Mouse (Mus musculus): ENCODE data around the gene Hrct1. TPM values are rescaled to one million over a fixed set of nuclear protein-coding genes. Genes with fewer than 3 reads are reported as not detected.

Hrct1 gene
- total RNA-seq, 2 experiments from 2014 or later, result 0.64 to 0.68 TPM

- DNase-seq (ENCODE audit: low spot score in 2 of 2), result no peak
- intact Hi-C loops (cut with DNase I), result no loop called here
These were observed 577 bp upstream of the Hrct1 start for GRCm38 (mm10) chr4:43726228-43726993.

- no peak for DNase-seq (ENCODE audit: low spot score in 2 of 2)
- intact Hi-C loops (cut with DNase I), result no loop called here
These were observed 959 bp downstream of the Hrct1 start for GRCm38 (mm10) chr4:43727718-43728575.

- intact Hi-C loops (cut with DNase I), result no loop called here
- DNase-seq (ENCODE audit: low spot score in 2 of 2), result no peak
These were observed 1.6 kb downstream of the Hrct1 start for GRCm38 (mm10) chr4:43728576-43728954.

GRCm38 (mm10) chr4:43729126-43729525 lies 2.1 kb downstream of the Hrct1 start:
- intact Hi-C loops (cut with DNase I), result no loop called here
- DNase-seq (ENCODE audit: low spot score in 2 of 2), result no peak

GRCm38 (mm10) chr4:43729794-43730550 lies 3.0 kb downstream of the Hrct1 start, which contains the start of gene Spaar:
TSS of gene Spaar (plus strand) at chr4:43730034.
- intact Hi-C loops (cut with DNase I), result no loop called here
- DNase-seq (ENCODE audit: low spot score in 2 of 2), result no peak

- intact Hi-C loops (cut with DNase I), result no loop called here
- no peak for DNase-seq (ENCODE audit: low spot score in 2 of 2)
These were observed 3.8 kb downstream of the Hrct1 start for GRCm38 (mm10) chr4:43730750-43731297.

GRCm38 (mm10) chr4:43732171-43732570 lies 5.2 kb downstream of the Hrct1 start:
- DNase-seq (ENCODE audit: low spot score in 2 of 2), result no peak
- intact Hi-C loops (cut with DNase I), result no loop called here

GRCm38 (mm10) chr4:43733186-43733585 lies 6.2 kb downstream of the Hrct1 start:
- DNase-seq (ENCODE audit: low spot score in 2 of 2), result no peak
- intact Hi-C loops (cut with DNase I), result no loop called here

GRCm38 (mm10) chr4:43737144-43737543 lies 10.2 kb downstream of the Hrct1 start:
- intact Hi-C loops (cut with DNase I), result no loop called here
- DNase-seq (ENCODE audit: low spot score in 2 of 2), result no peak

- no peak for DNase-seq (ENCODE audit: low spot score in 2 of 2)
These were observed 12.1 kb downstream of the Hrct1 start for GRCm38 (mm10) chr4:43738989-43739674.

GRCm38 (mm10) chr4:43741526-43741925 lies 14.5 kb downstream of the Hrct1 start:
- DNase-seq (ENCODE audit: low spot score in 2 of 2), result no peak
- intact Hi-C loops (cut with DNase I), result loop anchor here (10.0 kb wide), 1 partner anchor 243 kb away; the partner anchor contains the start of gene Ccin

More at GRCm38 (mm10) chr4:43738989-43739674, 12.1 kb downstream of the Hrct1 start:
- intact Hi-C loops (cut with DNase I), result no loop called here

- intact Hi-C loops (cut with DNase I), result loop anchor here (10.0 kb wide), 1 partner anchor 242 kb away; the partner anchor contains the start of gene Ccin
- no peak for DNase-seq (ENCODE audit: low spot score in 2 of 2)
These were observed 15.6 kb downstream of the Hrct1 start for GRCm38 (mm10) chr4:43742637-43743036.

- intact Hi-C loops (cut with DNase I), result loop anchor here (10.0 kb wide), 1 partner anchor 242 kb away; the partner anchor contains the start of gene Ccin
- no peak for DNase-seq (ENCODE audit: low spot score in 2 of 2)
These were observed 16.1 kb downstream of the Hrct1 start for GRCm38 (mm10) chr4:43743099-43743498.

- peak; percentile 64 to 65 for DNase-seq (ENCODE audit: low spot score in 2 of 2)
- intact Hi-C loops (cut with DNase I), result loop anchor here (1.0 to 10.0 kb wide), 2 partner anchors 116 to 240 kb away; partner anchors contain the start of gene Ccin
These were observed 18.2 kb downstream of the Hrct1 start for GRCm38 (mm10) chr4:43745187-43745586.

GRCm38 (mm10) chr4:43757213-43757612 lies 30.2 kb downstream of the Hrct1 start:
- DNase-seq (ENCODE audit: low spot score in 2 of 2), result no peak
- intact Hi-C loops (cut with DNase I), result no loop called here

- intact Hi-C loops (cut with DNase I), result no loop called here
- DNase-seq (ENCODE audit: low spot score in 2 of 2), result peak in 1 of 2 experiments; percentile 25
These were observed 32.8 kb downstream of the Hrct1 start for GRCm38 (mm10) chr4:43759571-43760418.

- intact Hi-C loops (cut with DNase I), result no loop called here
- DNase-seq (ENCODE audit: low spot score in 2 of 2), result peak in 1 of 2 experiments; percentile 43
These were observed 33.5 kb downstream of the Hrct1 start for GRCm38 (mm10) chr4:43760460-43760859.

GRCm38 (mm10) chr4:43761336-43761735 lies 34.3 kb downstream of the Hrct1 start:
- no peak for DNase-seq (ENCODE audit: low spot score in 2 of 2)
- intact Hi-C loops (cut with DNase I), result no loop called here
